Mouse (Mus musculus) MEL (cell line): ENCODE data around the gene Gm14862. TPM values are rescaled to one million over a fixed set of nuclear protein-coding genes. Genes with fewer than 3 reads are reported as not detected.

Source experiments
- DNase-seq: peaks from one replicate; pipeline ENCODE4 v3.0.0; 2011; ENCODE audit warnings: low read depth, low spot score
- H3K27ac ChIP-seq: 2 replicates; pipeline ENCODE4 v1.5.1; 2012; ENCODE audit warnings: low read depth, mild to moderate bottlenecking, control low read depth, low read length, moderate library complexity; ENCODE audit not compliant: control insufficient read depth
- H3K27me3 ChIP-seq, 2 experiments: fragments of 150-350 bp in 1 of 2; sonication (generic) in 1 of 2; 2 replicates each; pipeline ENCODE4 v1.6.1; 2012; ENCODE audit warnings: low read length in 2 of 2, mild to moderate bottlenecking in 2 of 2, improper control_type of control experiment in 1 of 2, moderate library complexity in 1 of 2; ENCODE audit not compliant: insufficient read depth in 2 of 2, control insufficient read depth in 1 of 2
- H3K36me3 ChIP-seq, 2 experiments: 2 replicates each; pipeline ENCODE4 v1.6.1; 2012 to 2014; ENCODE audit warnings: low read length in 2 of 2, improper control_type of control experiment in 1 of 2, inconsistent platforms in 1 of 2, mild to moderate bottlenecking in 1 of 2; ENCODE audit not compliant: insufficient read depth in 2 of 2, control insufficient read depth in 1 of 2
- H3K4me1 ChIP-seq, 2 experiments: fragments of 150-350 bp in 1 of 2; sonication (generic) in 1 of 2; 2 replicates each; pipeline ENCODE4 v1.6.1; 2012; ENCODE audit warnings: low read length in 2 of 2, improper control_type of control experiment in 1 of 2, mild to moderate bottlenecking in 1 of 2; ENCODE audit not compliant: insufficient read depth in 2 of 2, control insufficient read depth in 1 of 2
- H3K4me3 ChIP-seq, 2 experiments: fragments of 150-350 bp in 1 of 2; sonication (generic) in 1 of 2; 2 replicates each; pipeline ENCODE4 v1.5.1; 2012; ENCODE audit warnings: low read depth in 2 of 2, low read length in 2 of 2, mild to moderate bottlenecking in 2 of 2, moderate library complexity in 2 of 2, control low read depth in 1 of 2, improper control_type of control experiment in 1 of 2; ENCODE audit not compliant: control insufficient read depth in 1 of 2, insufficient read depth in 1 of 2
- H3K79me2 ChIP-seq: 2 replicates; pipeline ENCODE4 v1.6.1; 2012; ENCODE audit warnings: mild to moderate bottlenecking, low read length, moderate library complexity; ENCODE audit not compliant: control insufficient read depth, poor library complexity, insufficient read depth
- H3K9ac ChIP-seq: 2 replicates; pipeline ENCODE4 v1.6.1; 2012; ENCODE audit warnings: low read depth, mild to moderate bottlenecking, control low read depth, low read length, moderate library complexity; ENCODE audit not compliant: control insufficient read depth, poor library complexity, severe bottlenecking
- H3K9me3 ChIP-seq: fragments of 150-350 bp; sonication (generic); replicated peaks from 2 replicates; pipeline ENCODE4 v1.6.1; 2012; ENCODE audit warnings: mild to moderate bottlenecking, low read length, improper control_type of control experiment, moderate library complexity; ENCODE audit not compliant: insufficient read depth
- CHD1 ChIP-seq: IDR thresholded peaks from 2 replicates; pipeline ENCODE4 v1.6.1; 2012; ENCODE audit warnings: low read depth, mild to moderate bottlenecking, inconsistent platforms, low read length, improper control_type of control experiment
- CTCF ChIP-seq, 3 experiments: IDR thresholded peaks in 2 of 3; conservative IDR thresholded peaks in 1 of 3; 2 replicates each; pipeline ENCODE4 v1.5.1; 2011 to 2012; ENCODE audit warnings: low read length in 3 of 3, low read depth in 2 of 3, mild to moderate bottlenecking in 2 of 3, improper control_type of control experiment in 1 of 3, inconsistent platforms in 1 of 3, mixed read lengths in 1 of 3, moderate library complexity in 1 of 3; ENCODE audit not compliant: control insufficient read depth in 1 of 3, insufficient read depth in 1 of 3, poor library complexity in 1 of 3, severe bottlenecking in 1 of 3
- EP300 ChIP-seq, 2 experiments: IDR thresholded peaks; 2 replicates each; pipeline ENCODE4 v1.6.1; 2011; ENCODE audit warnings: improper control_type of control experiment in 2 of 2, low read length in 2 of 2, low read depth in 1 of 2, mild to moderate bottlenecking in 1 of 2
- ETS1 ChIP-seq: IDR thresholded peaks from 2 replicates; pipeline ENCODE4 v1.6.1; 2012; ENCODE audit warnings: low read depth, mild to moderate bottlenecking, inconsistent platforms, low read length, improper control_type of control experiment, moderate library complexity
- GABPA ChIP-seq: IDR thresholded peaks from 2 replicates; pipeline ENCODE4 v1.6.1; 2012; ENCODE audit warnings: low read depth, mild to moderate bottlenecking, inconsistent platforms, low read length, improper control_type of control experiment, moderate library complexity
- HCFC1 ChIP-seq: IDR thresholded peaks from 2 replicates; pipeline ENCODE4 v1.6.1; 2012; ENCODE audit warnings: low read depth, mild to moderate bottlenecking, inconsistent platforms, low read length, improper control_type of control experiment, moderate library complexity
- MAFK ChIP-seq: IDR thresholded peaks from 2 replicates; pipeline ENCODE4 v1.6.1; 2011; ENCODE audit warnings: low read depth, mild to moderate bottlenecking, low read length, improper control_type of control experiment, borderline replicate concordance
- MAX ChIP-seq: IDR thresholded peaks from 2 replicates; pipeline ENCODE4 v1.6.1; 2011; ENCODE audit warnings: low read length, improper control_type of control experiment
- MEF2A ChIP-seq: IDR thresholded peaks from 2 replicates; pipeline ENCODE4 v1.6.1; 2014; ENCODE audit warnings: low read depth, mild to moderate bottlenecking, inconsistent platforms, low read length, improper control_type of control experiment; ENCODE audit not compliant: poor library complexity, insufficient replicate concordance, severe bottlenecking; ENCODE audit errors: extremely low read depth
- MXI1 ChIP-seq: IDR thresholded peaks from 2 replicates; pipeline ENCODE4 v1.6.1; 2011; ENCODE audit warnings: mild to moderate bottlenecking, low read depth, low read length, improper control_type of control experiment
- MYB ChIP-seq: IDR thresholded peaks from 2 replicates; pipeline ENCODE4 v1.6.1; 2011; ENCODE audit warnings: mild to moderate bottlenecking, low read depth, low read length, improper control_type of control experiment
- NELFE ChIP-seq: IDR thresholded peaks from 2 replicates; pipeline ENCODE4 v1.6.1; 2011; ENCODE audit warnings: low read depth, low read length, improper control_type of control experiment
- POLR2AphosphoS5 ChIP-seq: IDR thresholded peaks from 2 replicates; pipeline ENCODE4 v1.6.1; 2012; ENCODE audit warnings: low read depth, borderline replicate concordance, mild to moderate bottlenecking, inconsistent platforms, low read length, moderate library complexity, mixed read lengths
- RAD21 ChIP-seq: IDR thresholded peaks from 2 replicates; pipeline ENCODE4 v1.6.1; 2011; ENCODE audit warnings: mild to moderate bottlenecking, low read depth, low read length, improper control_type of control experiment
- RCOR1 ChIP-seq: IDR thresholded peaks from 2 replicates; pipeline ENCODE4 v1.6.1; 2012; ENCODE audit warnings: low read depth, mild to moderate bottlenecking, inconsistent platforms, low read length, improper control_type of control experiment
- SIN3A ChIP-seq: IDR thresholded peaks from 2 replicates; pipeline ENCODE4 v1.6.1; 2012; ENCODE audit warnings: low read length, improper control_type of control experiment, inconsistent platforms
- SMC3 ChIP-seq: IDR thresholded peaks from 2 replicates; pipeline ENCODE4 v1.6.1; 2011; ENCODE audit warnings: low read depth, low read length, improper control_type of control experiment
- TAL1 ChIP-seq: IDR thresholded peaks from 2 replicates; pipeline ENCODE4 v1.6.1; 2012; ENCODE audit warnings: mild to moderate bottlenecking, inconsistent platforms, low read length, moderate library complexity, mixed read lengths
- TBP ChIP-seq: IDR thresholded peaks from 2 replicates; pipeline ENCODE4 v1.8.0; 2011; ENCODE audit warnings: low read depth, low read length, improper control_type of control experiment
- TCF12 ChIP-seq: IDR thresholded peaks from 2 replicates; pipeline ENCODE4 v1.6.1; 2014; ENCODE audit warnings: low read depth, mild to moderate bottlenecking, inconsistent platforms, low read length, improper control_type of control experiment, moderate library complexity
- UBTF ChIP-seq: IDR thresholded peaks from 2 replicates; pipeline ENCODE4 v1.6.1; 2012; ENCODE audit warnings: low read depth, mild to moderate bottlenecking, inconsistent platforms, low read length, improper control_type of control experiment, moderate library complexity, borderline replicate concordance; ENCODE audit not compliant: insufficient read depth
- USF1 ChIP-seq: IDR thresholded peaks from 2 replicates; pipeline ENCODE4 v1.6.1; 2014; ENCODE audit warnings: low read depth, mild to moderate bottlenecking, inconsistent platforms, low read length, improper control_type of control experiment, moderate library complexity
- USF2 ChIP-seq, 2 experiments: IDR thresholded peaks; 2 replicates each; pipeline ENCODE4 v1.6.1; 2011 to 2012; ENCODE audit warnings: improper control_type of control experiment in 2 of 2, low read length in 2 of 2, borderline replicate concordance in 1 of 2, inconsistent platforms in 1 of 2, low read depth in 1 of 2, mild to moderate bottlenecking in 1 of 2; ENCODE audit not compliant: insufficient read depth in 1 of 2
- ZC3H11A ChIP-seq: IDR thresholded peaks from 2 replicates; pipeline ENCODE4 v1.6.1; 2012; ENCODE audit warnings: low read depth, mild to moderate bottlenecking, inconsistent platforms, low read length, improper control_type of control experiment
- ZKSCAN1 ChIP-seq: IDR thresholded peaks from 2 replicates; pipeline ENCODE4 v1.6.1; 2012; ENCODE audit warnings: low read depth, mild to moderate bottlenecking, inconsistent platforms, low read length, improper control_type of control experiment, moderate library complexity
- ZNF384 ChIP-seq: IDR thresholded peaks from 2 replicates; pipeline ENCODE4 v1.6.1; 2012; ENCODE audit warnings: low read depth, mild to moderate bottlenecking, inconsistent platforms, low read length, improper control_type of control experiment
- polyA plus RNA-seq, 2 experiments: library from polyadenylated mRNA; stranded (reverse) in 1 of 2; unstranded in 1 of 2; fragments of >175 nt in 1 of 2; fragments of >200 nt in 1 of 2; gene quantifications; 2 replicates each; pipeline versions ENCODE4 v1.2.1 to v1.2.4; 2012; ENCODE audit warnings: low replicate concordance in 2 of 2, low read depth in 1 of 2; ENCODE audit not compliant: insufficient read length in 2 of 2, insufficient read depth in 1 of 2, missing spikeins in 1 of 2
- total RNA-seq: library from RNA; depleted of rRNA; stranded (reverse); fragments of 300-350 nt; gene quantifications from 2 replicates; pipeline ENCODE4 v1.2.3, GENCODE M21; 2012

Gm14862 gene
- total and polyA plus RNA-seq, 3 experiments = not detected

DNA sequence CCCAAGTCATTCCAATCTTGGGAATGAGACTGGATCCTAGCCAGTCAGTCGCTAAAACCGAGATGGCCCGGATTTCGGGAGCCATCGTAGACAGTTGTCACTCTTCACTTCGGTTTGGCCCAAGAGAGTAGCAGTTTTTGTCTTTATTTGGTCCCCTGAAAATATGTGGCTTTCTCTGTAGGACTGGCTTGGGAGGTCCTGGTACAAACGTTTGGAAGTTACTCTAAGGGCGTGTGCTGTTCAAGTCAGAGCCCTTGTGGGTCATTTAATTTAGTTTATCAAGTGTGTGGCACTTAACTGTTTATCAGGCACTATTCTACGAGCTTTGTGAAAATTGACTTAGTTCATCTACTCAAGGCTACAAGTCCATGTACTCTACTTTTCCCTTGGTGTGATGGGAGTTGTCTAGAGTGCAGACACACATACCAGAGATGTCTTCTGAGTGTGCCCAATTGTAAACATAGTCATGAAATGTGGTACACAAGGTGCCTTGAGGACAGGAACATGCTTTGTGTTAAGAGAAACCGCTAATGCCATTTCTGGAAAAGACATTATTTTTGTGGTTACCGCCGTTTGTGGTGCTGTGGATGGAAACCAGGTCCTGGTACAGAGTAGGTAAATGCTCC lies 16.8 kb upstream of the Gm14862 start:
- TF ChIP-seq RCOR1 (no peak), CHD1 (peak; percentile 93; the same call in 1 of the 2 replicates), ETS1 (0 out of 2 replicates have a peak, but pooled peaks have one; percentile 15), MXI1 (peak; percentile 64; the same call in 1 of the 2 replicates), MYB (no peak), USF2 (IDR thresholded peaks at IDR 0.05; ENCODE audit: borderline replicate concordance in 1 of 2, insufficient read depth in 1 of 2, low read depth in 1 of 2, low read length in 2 of 2) (no peak), UBTF (no peak), SIN3A (peak; percentile 68), ZKSCAN1 (no peak), EP300 (IDR thresholded peaks at IDR 0.05; ENCODE audit: low read depth in 1 of 2, low read length in 2 of 2) (0 out of 4 replicates have a peak, but pooled peaks of 1 of the 2 experiments have one; percentile 15)
- TF ChIP-seq, all 39 proteins: peak for 5
- Histone ChIP-seq H3K4me1 (peaks cover 10 to 15% of the 10 kb centered on the region in 2 experiments; a peak in 3 of 4 replicates), H3K36me3 (peaks cover 0 to 24% of the 10 kb centered on the region in 2 experiments; a peak in 3 of 4 replicates), H3K79me2 (peaks cover 37% of the 10 kb centered on the region), H3K4me3 (peak overlapping the region; percentile 96 to 97), H3K9me3 (no peaks in the 10 kb centered on the region), H3K27ac (peak overlapping the region; percentile 85), H3K9ac (peak overlapping the region; percentile 92), H3K27me3 (no peaks in the 10 kb centered on the region)
- DNase-seq = peak; percentile 62

DNA sequence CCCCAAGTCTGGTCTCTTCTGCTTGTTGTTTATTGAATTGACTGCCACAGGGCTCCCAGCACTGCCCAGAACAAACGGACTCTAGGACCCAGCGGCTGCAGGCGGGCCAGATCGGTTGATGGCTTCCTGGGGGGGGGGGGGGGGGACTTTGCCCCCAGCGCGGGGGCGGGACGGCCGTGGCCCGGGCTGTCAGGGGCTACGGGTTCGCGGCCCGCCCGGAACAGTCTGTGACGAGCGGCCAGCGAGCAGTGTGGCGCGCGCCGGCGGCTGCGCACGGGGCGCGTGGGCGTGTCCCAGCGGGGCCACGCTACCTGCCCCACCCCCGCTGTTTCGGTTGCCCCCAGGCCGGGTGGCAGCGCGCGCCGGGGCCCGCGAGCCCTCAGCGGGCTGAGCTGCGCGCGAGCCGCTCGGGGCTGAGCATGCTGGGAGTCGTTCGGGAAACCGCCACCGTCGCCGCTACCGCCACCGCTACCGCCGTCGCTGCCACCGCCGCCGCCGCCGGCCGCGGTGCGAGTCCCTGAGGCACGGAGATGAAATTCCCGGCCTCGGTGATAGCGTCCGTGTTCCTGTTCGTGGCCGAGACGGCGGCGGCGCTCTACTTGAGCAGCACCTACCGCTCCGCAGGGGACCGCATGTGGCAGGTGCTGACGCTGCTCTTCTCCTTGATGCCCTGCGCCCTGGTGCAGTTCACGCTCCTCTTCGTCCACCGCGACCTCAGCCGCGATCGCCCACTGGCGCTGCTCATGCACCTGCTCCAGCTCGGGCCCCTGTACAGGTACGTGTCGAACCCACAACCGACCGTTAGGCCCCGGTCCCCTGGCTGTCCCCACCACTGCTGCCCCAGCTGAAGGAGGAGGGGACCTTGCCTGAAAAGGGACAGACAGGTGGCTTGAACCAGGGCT lies 16.0 kb upstream of the Gm14862 start, which contains the start of gene Xk:
Gene Xk, plus strand, starts transcription at position 297 of the 902 bp plus-strand sequence.
- H3K36me3 ChIP-seq = peaks cover 0 to 24% of the 10 kb centered on the region in 2 experiments; a peak in 3 of 4 replicates
- peak; percentile 88 for DNase-seq
- no peaks in the 10 kb centered on the region for H3K9me3 ChIP-seq
- H3K79me2 ChIP-seq = peaks cover 37% of the 10 kb centered on the region
- H3K27me3 ChIP-seq = no peaks in the 10 kb centered on the region
- H3K4me3 ChIP-seq = peak within 1 kb of the TSS; percentile 96 to 97
- H3K27ac ChIP-seq = peak within 1 kb of the TSS; percentile 85
- H3K4me1 ChIP-seq = peaks cover 10 to 15% of the 10 kb centered on the region in 2 experiments; a peak in 3 of 4 replicates
- H3K9ac ChIP-seq = peak within 1 kb of the TSS; percentile 92
- TF ChIP-seq GABPA (no peak), TBP (no peak; the same call in 1 of the 2 replicates), EP300 (IDR thresholded peaks at IDR 0.05; ENCODE audit: low read depth in 1 of 2, low read length in 2 of 2) (peak in 1 of 2 experiments; percentile 57; a peak in 2 of 4 replicates), MAFK (no peak), RAD21 (no peak), POLR2AphosphoS5 (peak; percentile 79; the same call in 1 of the 2 replicates), MAX (peak; percentile 78), MEF2A (no peak), USF1 (peak; percentile 5; the same call in 1 of the 2 replicates), HCFC1 (peak; percentile 67), CTCF (IDR thresholded peaks at IDR 0.05 in 2 of 3, conservative IDR thresholded peaks at IDR 0.05 in 1 of 3; ENCODE audit: control insufficient read depth in 1 of 3, insufficient read depth in 1 of 3, low read depth in 2 of 3, low read length in 3 of 3, poor library complexity in 1 of 3, severe bottlenecking in 1 of 3) (no peak), NELFE (peak; percentile 64; the same call in 1 of the 2 replicates), SMC3 (no peak; the same call in 1 of the 2 replicates), ETS1 (no peak), MXI1 (peak; percentile 87), TAL1 (no peak), ZC3H11A (no peak), TCF12 (peak; percentile 33; the same call in 1 of the 2 replicates), ZNF384 (no peak)
